In genomic region chr15:90062021-90062420, GRCm38 (mm10) we compare ENCODE assay signal across 26 mouse cellular contexts.
DNase-seq lines count a peak whose midpoint lies in the region; ATAC-seq and TF ChIP-seq lines count a peak whose summit lies in the region.
"Had no signal": no experiment of that assay in that cellular context is flagged by ENCODE, and none has a peak within 500 bp of the region (broad histone marks: within the 10 kb centered on the region; RNA-seq: fewer than 3 reads in every experiment).

No protein-coding gene starts in this region.

- no peak overlapping the region for H3K4me2 ChIP-seq in midbrain, embryonic 11.5 days
- H3K4me2 ChIP-seq in midbrain, postnatal 0 days (ENCODE audit: low read depth, low read length, poor library complexity, severe bottlenecking): no peak overlapping the region
- H3K4me2 ChIP-seq: embryonic facial prominence, embryonic 12.5 days; embryonic facial prominence, embryonic 15.5 days; heart, embryonic 13.5 days; hindbrain, embryonic 14.5 days had no signal

- H3K36me3 ChIP-seq in midbrain, embryonic 11.5 days (ENCODE audit: control insufficient read depth, insufficient read depth, low read length): no peaks in the 10 kb centered on the region
- no peaks in the 10 kb centered on the region for H3K36me3 ChIP-seq in midbrain, postnatal 0 days (ENCODE audit: insufficient read depth, low read length)
- H3K36me3 ChIP-seq: embryonic facial prominence, embryonic 12.5 days; embryonic facial prominence, embryonic 15.5 days; heart, embryonic 10.5 days; heart, embryonic 13.5 days had no signal

- ATAC-seq in frontal cortex, adult (ENCODE audit: low TSS enrichment): peak; percentile 74
- no peak for ATAC-seq in midbrain, embryonic 11.5 days (ENCODE audit: low FRiP score)
- no peak for ATAC-seq in midbrain, postnatal 0 days (ENCODE audit: low FRiP score)
- ATAC-seq: forebrain, embryonic 14.5 days; hindbrain, postnatal 0 days had no signal

- no peak for TF ChIP-seq CTCF in layer of hippocampus, adult 2 months (conservative IDR thresholded peaks at IDR 0.05)
- no peak for TF ChIP-seq CTCF in midbrain, postnatal 0 days (IDR thresholded peaks at IDR 0.05)

- no peak overlapping the region for H3K4me3 ChIP-seq in layer of hippocampus, adult 2 months
- H3K4me3 ChIP-seq in midbrain, embryonic 11.5 days (ENCODE audit: low read depth, low read length): no peak overlapping the region
- no peak overlapping the region for H3K4me3 ChIP-seq in midbrain, postnatal 0 days (ENCODE audit: low read depth, low read length)
- H3K4me3 ChIP-seq: embryonic facial prominence, embryonic 12.5 days; embryonic facial prominence, embryonic 15.5 days; heart, adult 2 months; heart, embryonic 10.5 days; heart, embryonic 13.5 days had no signal

- H3K9ac ChIP-seq in midbrain, embryonic 11.5 days (ENCODE audit: low read length): no peak overlapping the region
- H3K9ac ChIP-seq in midbrain, postnatal 0 days (replicated peaks; ENCODE audit: low read length, poor library complexity, severe bottlenecking): no peak overlapping the region
- H3K9ac ChIP-seq: embryonic facial prominence, embryonic 12.5 days; embryonic facial prominence, embryonic 15.5 days; heart, embryonic 13.5 days; hindbrain, embryonic 14.5 days had no signal

- H3K27me3 ChIP-seq in midbrain, embryonic 11.5 days (ENCODE audit: control insufficient read depth, insufficient read depth, low read length): no peaks in the 10 kb centered on the region
- no peaks in the 10 kb centered on the region for H3K27me3 ChIP-seq in midbrain, postnatal 0 days (ENCODE audit: insufficient read depth, low read length)
- H3K27me3 ChIP-seq: embryonic facial prominence, embryonic 12.5 days; embryonic facial prominence, embryonic 15.5 days; heart, embryonic 13.5 days had no signal

- no peaks in the 10 kb centered on the region for H3K9me3 ChIP-seq in midbrain, embryonic 11.5 days (ENCODE audit: control insufficient read depth, low read length)
- H3K9me3 ChIP-seq in midbrain, postnatal 0 days (ENCODE audit: low read length): no peaks in the 10 kb centered on the region
- H3K9me3 ChIP-seq: embryonic facial prominence, embryonic 12.5 days; embryonic facial prominence, embryonic 15.5 days; heart, embryonic 10.5 days; heart, embryonic 13.5 days had no signal

- DNase-seq in frontal cortex, postnatal 25 days (ENCODE audit: low spot score in 2 of 2): no peak
- DNase-seq in layer of hippocampus, adult 2 months (ENCODE audit: low spot score in 2 of 2): peak; percentile 38 to 40
- DNase-seq in layer of hippocampus, postnatal 14 days (ENCODE audit: low spot score in 2 of 2): no peak
- peak; percentile 64 for DNase-seq in midbrain, embryonic 11.5 days (ENCODE audit: low spot score, missing footprints)
- DNase-seq in midbrain, postnatal 0 days (ENCODE audit: low spot score): no peak
- peak; percentile 67 for DNase-seq in brain, adult 2 months (ENCODE audit: low read depth, low spot score)
- DNase-seq in T-cell, adult 2 months (ENCODE audit: low spot score): no peak
- DNase-seq: adrenal gland, postnatal 10 days; adrenal gland, postnatal 36 days; cerebellum, adult 11 months; cerebellum, adult 2 months; cerebellum, adult 9-11 months; cerebellum, postnatal 25 days; gastrocnemius, postnatal 10 days; gastrocnemius, postnatal 36 days; heart, adult 2 months; heart, postnatal 14 days; heart, postnatal 4 days had no signal

- H3K4me1 ChIP-seq in midbrain, embryonic 11.5 days (ENCODE audit: control insufficient read depth, insufficient read depth, low read length): no peaks in the 10 kb centered on the region
- no peaks in the 10 kb centered on the region for H3K4me1 ChIP-seq in midbrain, postnatal 0 days (ENCODE audit: insufficient read depth, low read length)
- H3K4me1 ChIP-seq: embryonic facial prominence, embryonic 12.5 days; embryonic facial prominence, embryonic 15.5 days; heart, embryonic 10.5 days; heart, embryonic 13.5 days had no signal

- H3K27ac ChIP-seq in layer of hippocampus, adult 2 months: no peak overlapping the region
- no peak overlapping the region for H3K27ac ChIP-seq in midbrain, embryonic 11.5 days (ENCODE audit: low read depth, low read length)
- no peak overlapping the region for H3K27ac ChIP-seq in midbrain, postnatal 0 days (ENCODE audit: low read depth, low read length)
- H3K27ac ChIP-seq: embryonic facial prominence, embryonic 12.5 days; embryonic facial prominence, embryonic 15.5 days; heart, adult 2 months; heart, embryonic 10.5 days; heart, embryonic 13.5 days; hindbrain, embryonic 14.5 days; hindbrain, postnatal 0 days had no signal

- WGBS in midbrain, embryonic 11.5 days: 83% methylated on average over 7 of the region's 7 CpGs
- WGBS in midbrain, postnatal 0 days: 87% methylated on average over 7 of the region's 7 CpGs

Comparison
In these comparisons a context has a peak if more than half of its experiments do, and no peak if none do; other contexts are left out.
1. DNase-seq: peak in layer of hippocampus, adult 2 months (2 of 2), midbrain, embryonic 11.5 days (single experiment) and brain, adult 2 months (single experiment); none in frontal cortex, postnatal 25 days (0 of 2), layer of hippocampus, postnatal 14 days (0 of 2), midbrain, postnatal 0 days (single experiment) and T-cell, adult 2 months (single experiment).